Mouse (Mus musculus) forebrain, embryonic 10.5 days (tissue): ENCODE measurements around the gene Imp3. TPM values are rescaled to one million over a fixed set of nuclear protein-coding genes. Genes with fewer than 3 reads are reported as not detected.

ENCODE experiments used
- polyA plus RNA-seq: library from polyadenylated mRNA; unstranded; fragments of >200 nt; fragmentation: Nextera tagmentation; extraction: Ambion mirVana; gene quantifications from 2 replicates; pipeline ENCODE4 v1.2.1, GENCODE M21; 2016

The Imp3 gene
- polyA plus RNA-seq, 1 experiment from 2014 or later, result 72.1 TPM

Other genes with a start within 250 kb of the Imp3 start
- gene Lingo1, start 141.0 kb upstream of the Imp3 start, polyA plus RNA-seq, result 0.74 and 0.77 TPM in 2 replicates
- gene Odf3l1, start 72.8 kb upstream of the Imp3 start, polyA plus RNA-seq, result not detected in 2 replicates
- 0.88 and 1.1 TPM in 2 replicates for gene Cspg4, start 72.4 kb upstream of the Imp3 start, polyA plus RNA-seq
- 8.6 and 9.9 TPM in 2 replicates for gene Snx33, start 9.1 kb upstream of the Imp3 start, polyA plus RNA-seq
- 28.9 and 29.3 TPM in 2 replicates for gene Snupn, start 13.4 kb downstream of the Imp3 start, polyA plus RNA-seq
- gene Ptpn9, start 57.4 kb downstream of the Imp3 start, polyA plus RNA-seq, result 17.7 and 20.2 TPM in 2 replicates
- 53.9 and 54.5 TPM in 2 replicates for gene Sin3a, start 134.6 kb downstream of the Imp3 start, polyA plus RNA-seq
- gene Man2c1, start 193.2 kb downstream of the Imp3 start, polyA plus RNA-seq, result 63.3 and 68.8 TPM in 2 replicates
- gene Neil1, start 210.8 kb downstream of the Imp3 start, polyA plus RNA-seq, result 5.6 and 6.0 TPM in 2 replicates
- gene Commd4, start 220.9 kb downstream of the Imp3 start, polyA plus RNA-seq, result 106 and 111 TPM in 2 replicates